In the genomic region with DNA sequence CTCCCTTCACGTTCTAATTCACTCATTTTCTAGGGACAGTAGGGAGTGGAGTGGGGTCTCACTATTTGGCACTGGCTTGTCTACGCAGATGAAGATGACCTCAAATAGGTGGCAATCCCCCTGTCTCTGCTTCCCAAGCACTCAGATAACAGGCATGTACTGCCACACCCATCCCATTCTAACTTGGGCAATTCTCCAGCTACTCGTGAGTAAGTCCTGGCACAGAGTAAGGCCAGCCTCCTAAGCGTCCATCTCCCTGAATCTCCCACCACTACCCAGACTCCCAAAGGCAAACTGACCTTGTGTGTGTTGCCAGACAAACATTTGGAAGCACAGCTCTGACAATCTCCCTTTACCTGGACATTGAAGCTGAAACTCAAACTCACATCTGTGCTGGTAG, we compare ENCODE assay signal across 17 mouse cellular contexts. TPM values are rescaled to one million over a fixed set of nuclear protein-coding genes. Genes with fewer than 3 reads are reported as not detected.
DNase-seq lines count a peak whose midpoint lies in the region; ATAC-seq lines count a peak whose summit lies in the region.
"Had no signal": no experiment of that assay in that cellular context is flagged by ENCODE, and none has a peak within 500 bp of the region (broad histone marks: within the 10 kb centered on the region; RNA-seq: fewer than 3 reads in every experiment).

No protein-coding gene starts in this region.

- no peaks in the 10 kb centered on the region for H3K36me3 ChIP-seq in heart, embryonic 11.5 days (ENCODE audit: control insufficient read depth, insufficient read depth, low read length)
- no peaks in the 10 kb centered on the region for H3K36me3 ChIP-seq in liver, embryonic 13.5 days
- H3K36me3 ChIP-seq: embryonic facial prominence, embryonic 13.5 days; limb, embryonic 15.5 days; midbrain, embryonic 10.5 days; neural tube, embryonic 12.5 days had no signal

- no peaks in the 10 kb centered on the region for H3K27me3 ChIP-seq in heart, embryonic 11.5 days (ENCODE audit: control insufficient read depth, insufficient read depth, low read length)
- no peaks in the 10 kb centered on the region for H3K27me3 ChIP-seq in liver, embryonic 13.5 days
- H3K27me3 ChIP-seq: embryonic facial prominence, embryonic 13.5 days; limb, embryonic 15.5 days; neural tube, embryonic 12.5 days had no signal

- no peak overlapping the region for H3K4me2 ChIP-seq in heart, embryonic 11.5 days
- H3K4me2 ChIP-seq in liver, embryonic 13.5 days, result peak overlapping the region; percentile 27
- H3K4me2 ChIP-seq: embryonic facial prominence, embryonic 13.5 days; limb, embryonic 15.5 days; neural tube, embryonic 12.5 days had no signal

- 65% methylated on average over 4 of the region's 4 CpGs for WGBS in heart, embryonic 11.5 days (ENCODE audit: insufficient replicate concordance)
- 40% methylated on average over 4 of the region's 4 CpGs for WGBS in liver, embryonic 13.5 days (ENCODE audit: insufficient replicate concordance)

- no peak overlapping the region for H3K27ac ChIP-seq in heart, embryonic 11.5 days (ENCODE audit: low read depth, low read length)
- H3K27ac ChIP-seq in liver, embryonic 13.5 days, result peak overlapping the region; percentile 97
- H3K27ac ChIP-seq: embryonic facial prominence, embryonic 13.5 days; hindbrain, postnatal 0 days; limb, embryonic 15.5 days; midbrain, embryonic 10.5 days; neural tube, embryonic 12.5 days had no signal

- no peak for ATAC-seq in heart, embryonic 11.5 days (replicated peaks; ENCODE audit: insufficient number of reproducible peaks, low FRiP score, low TSS enrichment)
- ATAC-seq in erythroblast, adult 5-6 weeks (replicated peaks; ENCODE audit: low FRiP score, poor library complexity, severe bottlenecking), result peak; percentile 69
- no peak for ATAC-seq in liver, embryonic 13.5 days (ENCODE audit: low read depth)
- no peak for ATAC-seq in inflammation-experienced regulatory T-cells, adult 6 months
- ATAC-seq: hindbrain, postnatal 0 days had no signal

- DNase-seq in heart, adult 11 months, result peak; percentile 92
- DNase-seq in 3T3-L1 (ENCODE audit: low read depth, low spot score), result peak; percentile 89
- no peak for DNase-seq in liver, embryonic 13.5 days
- DNase-seq in layer of hippocampus, adult 18-20 months (ENCODE audit: low spot score in 2 of 2), result no peak
- no peak for DNase-seq in lung, postnatal 14 days
- DNase-seq: cerebellum, adult 8-10 months; gastrocnemius, postnatal 10 days; kidney, adult 18-20 months; kidney, postnatal 36 days had no signal

- peaks cover 50% of the 10 kb centered on the region for H3K4me1 ChIP-seq in heart, embryonic 11.5 days (ENCODE audit: control insufficient read depth, insufficient read depth, low read length)
- H3K4me1 ChIP-seq in liver, embryonic 13.5 days (replicated peaks), result peaks cover 88% of the 10 kb centered on the region
- H3K4me1 ChIP-seq: midbrain, embryonic 10.5 days; neural tube, embryonic 12.5 days had no signal

- H3K4me3 ChIP-seq in heart, embryonic 11.5 days (ENCODE audit: low read depth, low read length), result no peak overlapping the region
- H3K4me3 ChIP-seq in liver, embryonic 13.5 days (replicated peaks), result no peak overlapping the region
- H3K4me3 ChIP-seq: embryonic facial prominence, embryonic 13.5 days; limb, embryonic 15.5 days; midbrain, embryonic 10.5 days; neural tube, embryonic 12.5 days had no signal

- no peak overlapping the region for H3K9ac ChIP-seq in heart, embryonic 11.5 days (ENCODE audit: low read depth, low read length)
- H3K9ac ChIP-seq in liver, embryonic 13.5 days, result peak overlapping the region; percentile 18
- H3K9ac ChIP-seq: embryonic facial prominence, embryonic 13.5 days; limb, embryonic 15.5 days; neural tube, embryonic 12.5 days had no signal

- no peaks in the 10 kb centered on the region for H3K9me3 ChIP-seq in heart, embryonic 11.5 days (replicated peaks; ENCODE audit: control insufficient read depth, low read length)
- no peaks in the 10 kb centered on the region for H3K9me3 ChIP-seq in liver, embryonic 13.5 days (replicated peaks)
- H3K9me3 ChIP-seq: embryonic facial prominence, embryonic 13.5 days; limb, embryonic 15.5 days; midbrain, embryonic 10.5 days; neural tube, embryonic 12.5 days had no signal

RNA-seq across cellular contexts. Expression of a gene that starts 18.9 kb away (rescaled TPM):
- polyA plus RNA-seq in heart, embryonic 11.5 days (2014; fragmentation: Nextera tagmentation; extraction: Ambion mirVana), result 59.1 and 81.1 TPM in 2 replicates
- total RNA-seq in erythroblast, adult 5-6 weeks (2015; ENCODE audit: low replicate concordance), result 92.0 and 100 TPM in 2 replicates
- total RNA-seq in erythroblast, adult 5-6 weeks (2017; ENCODE audit: low replicate concordance), result 129 and 143 TPM in 2 replicates
- 23.0 and 24.9 TPM in 2 replicates for polyA plus RNA-seq in liver, embryonic 13.5 days (2015; fragmentation: Nextera tagmentation; extraction: Ambion mirVana)
- polyA plus RNA-seq in inflammation-experienced regulatory T-cells, adult 6 months (2017; shearing (Covaris generic)), result under 1 TPM; 0.08 to 0.21 (median 0.15) TPM
- 1 to 10 TPM; 2.8 to 4.5 TPM for total RNA-seq in layer of hippocampus, adult 18-20 months (2021)

Comparison
In these comparisons a context has a peak if more than half of its experiments do, and no peak if none do; other contexts are left out.
1. DNase-seq: peak in heart, adult 11 months (single experiment) and 3T3-L1 (single experiment); none in liver, embryonic 13.5 days (single experiment), layer of hippocampus, adult 18-20 months (0 of 2) and lung, postnatal 14 days (single experiment).
2. RNA of a gene that starts 18.9 kb away (polyA plus RNA-seq): 59.1 to 81.1 TPM in heart, embryonic 11.5 days and 23.0 to 24.9 TPM in liver, embryonic 13.5 days; 0.08 to 0.21 TPM in inflammation-experienced regulatory T-cells, adult 6 months; every median in the first group is over 10 times any median in the second.